Mouse (Mus musculus): Measurements from ENCODE around the gene Trim9.

DNA sequence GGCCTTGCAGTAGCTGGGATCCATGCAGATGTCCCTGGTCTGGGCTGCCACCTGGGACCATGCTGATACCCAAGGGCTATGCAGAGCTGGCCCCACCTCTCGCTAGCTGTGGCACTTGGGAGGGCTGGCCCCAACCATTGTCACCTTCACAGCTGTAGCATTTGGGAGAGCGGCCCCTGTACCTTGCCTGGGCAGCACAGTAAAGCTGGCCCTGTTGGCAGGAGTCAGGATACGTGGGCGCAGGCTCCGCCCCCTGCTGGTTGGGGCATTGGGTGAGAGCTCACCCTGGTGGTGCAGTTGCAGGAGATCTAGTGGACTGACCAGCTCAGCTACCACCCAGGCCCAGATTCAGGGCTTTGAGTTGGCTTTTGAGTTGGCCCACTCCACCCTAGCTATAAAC, 12.9 kb upstream of the Trim9 start:
- TF ChIP-seq POLR2A (IDR thresholded peaks at IDR 0.05; ENCODE audit: low read depth, low read length): no peak
- TF ChIP-seq CTCF (conservative IDR thresholded peaks at IDR 0.05; ENCODE audit: insufficient read depth, insufficient read length, low read depth, low read length): peak; percentile 28; the same call in 1 of the 2 replicates

Measured in kidney, adult 2 months (tissue).